Mouse (Mus musculus) central nervous system, embryonic 18 days (tissue): ENCODE measurements around the gene Rfxank. TPM values are rescaled to one million over a fixed set of nuclear protein-coding genes. Genes with fewer than 3 reads are reported as not detected.

ENCODE experiments used
- polyA plus RNA-seq: library from polyadenylated mRNA; depleted of rRNA; stranded (reverse); fragments of >200 nt; gene quantifications from 2 replicates; pipeline ENCODE4 v1.2.3, GENCODE M21; 2012; rRNA removed

The Rfxank gene
- polyA plus RNA-seq, result 14.2 and 16.7 TPM in 2 replicates

GRCm38 (mm10) chr8:70139026-70139857, at the start of gene Rfxank, which contains the start of the genes Borcs8 and Mef2b:
Rfxank (minus strand) TSS chr8:70139154.
Borcs8 (plus strand) TSS chr8:70139499.
Mef2b (plus strand) TSS chr8:70139711.

GRCm38 (mm10) chr8:70172043-70172681, 33.2 kb upstream of the Rfxank start, which contains the start of gene Tmem161a:
Tmem161a (plus strand) TSS chr8:70172356.

GRCm38 (mm10) chr8:70131166-70131883, 7.6 kb downstream of the Rfxank start, which contains the start of gene Nr2c2ap:
Nr2c2ap (plus strand) TSS chr8:70131333.

GRCm38 (mm10) chr8:70120667-70121066, 18.3 kb downstream of the Rfxank start, which contains the start of gene Ncan:
Ncan (minus strand) TSS chr8:70120873.

GRCm38 (mm10) chr8:70083285-70083684, 55.7 kb downstream of the Rfxank start, which contains the start of gene Hapln4:
Hapln4 (plus strand) TSS chr8:70083457.

Other genes starting within 250 kb of the Rfxank start
- 0.47 and 0.51 TPM in 2 replicates for gene Tssk6, start 237.0 kb downstream of the Rfxank start, polyA plus RNA-seq
- 120 and 129 TPM in 2 replicates for gene Ndufa13, start 236.6 kb downstream of the Rfxank start, polyA plus RNA-seq
- 10.8 and 11.7 TPM in 2 replicates for gene Yjefn3, start 236.4 kb downstream of the Rfxank start, polyA plus RNA-seq
- gene Gatad2a, start 142.8 kb downstream of the Rfxank start, polyA plus RNA-seq, result 20.8 and 21.0 TPM in 2 replicates
- gene Mau2, start 96.4 kb downstream of the Rfxank start, polyA plus RNA-seq, result 115 and 119 TPM in 2 replicates
- gene Sugp1, start 96.3 kb downstream of the Rfxank start, polyA plus RNA-seq, result 26.0 and 28.5 TPM in 2 replicates
- 5.8 and 6.4 TPM in 2 replicates for gene Tm6sf2, start 66.2 kb downstream of the Rfxank start, polyA plus RNA-seq
- 0.53 and 0.70 TPM in 2 replicates for gene Hapln4, start 55.7 kb downstream of the Rfxank start, polyA plus RNA-seq
- 80.6 and 97.8 TPM in 2 replicates for gene Ncan, start 18.3 kb downstream of the Rfxank start, polyA plus RNA-seq
- gene Nr2c2ap, start 7.8 kb downstream of the Rfxank start, polyA plus RNA-seq, result 28.4 and 28.9 TPM in 2 replicates
- gene Borcs8, start 345 bp upstream of the Rfxank start, polyA plus RNA-seq, result 107 and 110 TPM in 2 replicates
- 0.31 and 0.49 TPM in 2 replicates for gene Mef2b, start 557 bp upstream of the Rfxank start, polyA plus RNA-seq
- 88.0 and 105 TPM in 2 replicates for gene Tmem161a, start 33.2 kb upstream of the Rfxank start, polyA plus RNA-seq
- gene Slc25a42, start 73.2 kb upstream of the Rfxank start, polyA plus RNA-seq, result 30.8 and 32.6 TPM in 2 replicates
- 144 and 148 TPM in 2 replicates for gene Sugp2, start 95.1 kb upstream of the Rfxank start, polyA plus RNA-seq
- gene Armc6, start 95.3 kb upstream of the Rfxank start, polyA plus RNA-seq, result 143 and 144 TPM in 2 replicates
- gene Homer3, start 143.7 kb upstream of the Rfxank start, polyA plus RNA-seq, result 39.3 and 42.2 TPM in 2 replicates
- 53.5 and 59.7 TPM in 2 replicates for gene Ddx49, start 163.3 kb upstream of the Rfxank start, polyA plus RNA-seq
- 260 and 266 TPM in 2 replicates for gene Cope, start 163.4 kb upstream of the Rfxank start, polyA plus RNA-seq
- gene Cers1, start 176.6 kb upstream of the Rfxank start, polyA plus RNA-seq, result 37.7 and 45.2 TPM in 2 replicates
- 13.0 and 13.6 TPM in 2 replicates for gene Gdf1, start 190.7 kb upstream of the Rfxank start, polyA plus RNA-seq
- gene Upf1, start 214.1 kb upstream of the Rfxank start, polyA plus RNA-seq, result 18.0 and 25.0 TPM in 2 replicates
- 0.19 and 0.36 TPM in 2 replicates for gene Comp, start 234.4 kb upstream of the Rfxank start, polyA plus RNA-seq